ENCODE assay signal across 8 mouse cellular contexts in the genomic region with DNA sequence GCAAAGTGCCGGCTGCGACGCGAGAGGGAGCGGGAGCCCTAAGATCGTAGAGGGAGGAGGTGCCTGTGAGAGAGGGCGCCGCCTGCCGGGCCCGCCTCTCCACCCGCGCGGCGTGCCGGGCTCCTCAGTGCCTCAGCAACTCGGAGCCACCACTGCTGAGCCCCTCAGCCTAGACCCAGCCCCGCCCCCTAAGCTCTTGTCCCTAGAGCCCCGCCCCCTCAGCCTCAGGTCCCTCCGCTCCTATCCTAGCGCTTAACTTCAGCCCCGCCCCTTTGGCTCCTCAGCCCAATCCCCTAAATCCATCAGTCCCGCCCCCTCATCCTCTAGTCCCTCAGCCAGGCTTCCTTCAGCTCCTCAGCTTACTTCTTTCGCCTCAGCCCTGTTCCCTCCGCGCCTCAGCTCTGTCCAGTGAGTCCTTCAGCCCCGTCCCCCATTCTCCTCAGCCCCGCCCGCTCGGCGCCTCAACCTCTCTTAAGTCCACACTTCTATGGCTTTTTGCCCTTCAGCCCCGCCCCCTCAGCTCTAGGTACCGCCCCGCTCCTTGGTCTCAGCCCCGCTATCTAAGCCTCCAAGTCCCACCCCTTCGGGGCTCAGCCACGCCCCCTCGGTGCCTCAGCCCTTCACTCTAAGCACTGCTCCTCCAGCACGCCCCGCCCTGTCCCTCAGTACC. TPM values are rescaled to one million over a fixed set of nuclear protein-coding genes. Genes with fewer than 3 reads are reported as not detected.
A peak's percentile ranks its signal among the peaks of the same experiment; 100 is the strongest.
DNase-seq lines count a peak whose midpoint lies in the region; ATAC-seq and TF ChIP-seq lines count a peak whose summit lies in the region.

Gene Iqsec1, minus strand, starts transcription at position 38 of the 670 bp plus-strand sequence.

- ATAC-seq in forebrain, embryonic 16.5 days, result peak; percentile 94
- peak; percentile 89 for ATAC-seq in liver, postnatal 0 days
- peak; percentile 94 for ATAC-seq in neural tube, embryonic 13.5 days (ENCODE audit: low read depth)

- intact Hi-C loops in heart, postnatal 25 days (cut with DNase I), result loop anchor here (5.0 kb wide), 1 partner anchor 166 kb away; no protein-coding TSS in a partner anchor

- H3K36me3 ChIP-seq in ES-E14 (ENCODE audit: control insufficient read depth, insufficient read depth, low read length, poor library complexity, severe bottlenecking), result no peaks in the 10 kb centered on the region
- H3K36me3 ChIP-seq in forebrain, embryonic 16.5 days (ENCODE audit: control insufficient read depth, insufficient read depth), result no peaks in the 10 kb centered on the region
- H3K36me3 ChIP-seq in liver, postnatal 0 days (replicated peaks; ENCODE audit: insufficient read depth, low read length), result no peaks in the 10 kb centered on the region
- H3K36me3 ChIP-seq in neural tube, embryonic 13.5 days, result no peaks in the 10 kb centered on the region

- peak within 1 kb of the TSS; percentile 88 for H3K4me2 ChIP-seq in forebrain, embryonic 16.5 days (ENCODE audit: low read length)
- H3K4me2 ChIP-seq in liver, postnatal 0 days (ENCODE audit: low read depth, low read length), result peak within 1 kb of the TSS; percentile 99
- peak within 1 kb of the TSS; percentile 99 for H3K4me2 ChIP-seq in neural tube, embryonic 13.5 days

- 0% methylated on average over 35 of the region's 39 CpGs for WGBS in forebrain, embryonic 16.5 days
- WGBS in liver, postnatal 0 days (ENCODE audit: insufficient replicate concordance), result 1% methylated on average over 29 of the region's 39 CpGs
- under 1% methylated on average over 38 of the region's 39 CpGs for WGBS in neural tube, embryonic 13.5 days

- in situ Hi-C loops in ES-E14 (cut with MboI; ENCODE audit: low sequenced_read_pairs in 2 of 2, unreplicated experiment in 2 of 2), result no loop called here

- TF ChIP-seq EP300 in liver, postnatal 0 days (IDR thresholded peaks at IDR 0.05; ENCODE audit: low read depth), result no peak

- H3K27ac ChIP-seq in ES-E14 (ENCODE audit: insufficient read depth, low read depth, low read length, poor library complexity, severe bottlenecking), result 0 out of 2 replicates have a peak within 1 kb of the TSS, but pooled peaks have one; percentile 36
- peak within 1 kb of the TSS; percentile 28; the same call in 1 of the 2 replicates for H3K27ac ChIP-seq in forebrain, embryonic 16.5 days (ENCODE audit: low read length)
- no peak within 1 kb of the TSS for H3K27ac ChIP-seq in liver, postnatal 0 days (ENCODE audit: low read depth)
- H3K27ac ChIP-seq in neural tube, embryonic 13.5 days (replicated peaks), result peak within 1 kb of the TSS; percentile 62

- H3K4me1 ChIP-seq in ES-E14 (ENCODE audit: control insufficient read depth in 2 of 2, insufficient read depth in 2 of 2, low read length in 2 of 2, poor library complexity in 1 of 2), result peaks cover 2% of the 10 kb centered on the region in 2 experiments; a peak in 2 of 4 replicates
- H3K4me1 ChIP-seq in forebrain, embryonic 16.5 days (replicated peaks; ENCODE audit: control insufficient read depth, insufficient read depth, low read length), result peaks cover 10% of the 10 kb centered on the region
- H3K4me1 ChIP-seq in liver, postnatal 0 days (ENCODE audit: insufficient read depth), result peaks cover 27% of the 10 kb centered on the region
- peaks cover 23% of the 10 kb centered on the region for H3K4me1 ChIP-seq in neural tube, embryonic 13.5 days (replicated peaks)

- H3K9ac ChIP-seq in ES-E14 (ENCODE audit: insufficient read depth, low read depth, low read length, poor library complexity, severe bottlenecking), result peak within 1 kb of the TSS; percentile 71
- peak within 1 kb of the TSS; percentile 73 for H3K9ac ChIP-seq in forebrain, embryonic 16.5 days (replicated peaks; ENCODE audit: low read depth, low read length)
- peak within 1 kb of the TSS; percentile 44 for H3K9ac ChIP-seq in liver, postnatal 0 days (replicated peaks)
- H3K9ac ChIP-seq in neural tube, embryonic 13.5 days, result peak within 1 kb of the TSS; percentile 80

- H3K4me3 ChIP-seq in ES-E14 (ENCODE audit: insufficient read depth in 1 of 2, low read depth in 1 of 2, low read length in 2 of 2, poor library complexity in 1 of 2, severe bottlenecking in 1 of 2), result peak within 1 kb of the TSS; percentile 85 to 100
- H3K4me3 ChIP-seq in forebrain, embryonic 16.5 days (replicated peaks; ENCODE audit: low read length), result peak within 1 kb of the TSS; percentile 72
- peak within 1 kb of the TSS; percentile 58 for H3K4me3 ChIP-seq in liver, postnatal 0 days (ENCODE audit: low read depth, low read length)
- peak within 1 kb of the TSS; percentile 75 for H3K4me3 ChIP-seq in neural tube, embryonic 13.5 days

- DNase-seq in ES-E14 (ENCODE audit: low read depth, low spot score), result peak; percentile 100
- peak; percentile 58 to 60 for DNase-seq in cerebellum, adult 18-20 months
- peak; percentile 36 for DNase-seq in heart, postnatal 25 days (ENCODE audit: low spot score)
- DNase-seq in layer of hippocampus, adult 11-12 months (ENCODE audit: low spot score), result peak; percentile 85
- peak; percentile 93 for DNase-seq in liver, postnatal 0 days
- peak; percentile 84 for DNase-seq in telencephalon, adult 2 months (ENCODE audit: low read depth, low spot score)

- peak; percentile 72 for TF ChIP-seq CTCF in liver, postnatal 0 days (IDR thresholded peaks at IDR 0.05; ENCODE audit: low read depth)

- 0 out of 2 replicates have a peak, but pooled peaks cover 3% of the 10 kb centered on the region for H3K27me3 ChIP-seq in forebrain, embryonic 16.5 days (replicated peaks; ENCODE audit: control insufficient read depth, insufficient read depth, low read length)
- peaks cover 24% of the 10 kb centered on the region for H3K27me3 ChIP-seq in liver, postnatal 0 days (ENCODE audit: insufficient read depth, low read length)
- peaks cover 21% of the 10 kb centered on the region for H3K27me3 ChIP-seq in neural tube, embryonic 13.5 days

- no peaks in the 10 kb centered on the region for H3K9me3 ChIP-seq in ES-E14 (ENCODE audit: control insufficient read depth, insufficient read depth, low read depth, low read length)
- H3K9me3 ChIP-seq in forebrain, embryonic 16.5 days (ENCODE audit: control insufficient read depth, low read length), result peaks cover 8% of the 10 kb centered on the region; the same call in 1 of the 2 replicates
- H3K9me3 ChIP-seq in liver, postnatal 0 days (ENCODE audit: low read length), result peaks cover 2% of the 10 kb centered on the region; the same call in 1 of the 2 replicates
- H3K9me3 ChIP-seq in neural tube, embryonic 13.5 days, result 0 out of 2 replicates have a peak, but pooled peaks cover 25% of the 10 kb centered on the region

TF ChIP-seq in ES-E14, 5 proteins besides CTCF, POLR2A, EP300 and RAD21:
- no peak for TF ChIP-seq HCFC1 (IDR thresholded peaks at IDR 0.05; ENCODE audit: borderline replicate concordance, insufficient read depth, low read length)
- TF ChIP-seq ZC3H11A (IDR thresholded peaks at IDR 0.05; ENCODE audit: borderline replicate concordance, low read depth, low read length), result no peak
- no peak for TF ChIP-seq CHD2 (IDR thresholded peaks at IDR 0.05; ENCODE audit: low read depth, low read length)
- no peak for TF ChIP-seq ZNF384 (IDR thresholded peaks at IDR 0.05; ENCODE audit: low read depth, low read length)
- TF ChIP-seq MAFK (IDR thresholded peaks at IDR 0.05; ENCODE audit: insufficient read depth, low read depth, low read length), result no peak

RNA-seq across cellular contexts. Expression of gene Iqsec1, which starts in this region (rescaled TPM):
- 18.8 and 25.4 TPM in 2 replicates for total RNA-seq in ES-E14 (2012; rRNA removed)
- 13.2 and 15.1 TPM in 2 replicates for polyA plus RNA-seq in forebrain, embryonic 16.5 days (2015; fragmentation: Nextera tagmentation; extraction: Ambion mirVana)
- total RNA-seq in heart, postnatal 25 days (2021), result 100 to 1,000 TPM; 125 to 137 TPM
- polyA plus RNA-seq in liver, postnatal 0 days (2015; fragmentation: Nextera tagmentation; extraction: Ambion mirVana), result 4.0 and 4.2 TPM in 2 replicates
- 15.0 and 15.9 TPM in 2 replicates for polyA plus RNA-seq in neural tube, embryonic 13.5 days (2015; fragmentation: Nextera tagmentation; extraction: Ambion mirVana)

Comparison
In these comparisons a context has a peak if more than half of its experiments do, and no peak if none do; other contexts are left out.
1. DNase-seq: peak in every context shown above with its lines; median percentile 100 in ES-E14; 93 in liver, postnatal 0 days; 85 in layer of hippocampus, adult 11-12 months; 84 in telencephalon, adult 2 months; 59 in cerebellum, adult 18-20 months; 36 in heart, postnatal 25 days.